Mouse (Mus musculus): ENCODE results near the gene Mip.
"Not testable (repeated sequence)": the region's sequence is repeated elsewhere in the genome, so short reads cannot be mapped to it uniquely, and the experiment has no call there.

Gene Mip

DNA sequence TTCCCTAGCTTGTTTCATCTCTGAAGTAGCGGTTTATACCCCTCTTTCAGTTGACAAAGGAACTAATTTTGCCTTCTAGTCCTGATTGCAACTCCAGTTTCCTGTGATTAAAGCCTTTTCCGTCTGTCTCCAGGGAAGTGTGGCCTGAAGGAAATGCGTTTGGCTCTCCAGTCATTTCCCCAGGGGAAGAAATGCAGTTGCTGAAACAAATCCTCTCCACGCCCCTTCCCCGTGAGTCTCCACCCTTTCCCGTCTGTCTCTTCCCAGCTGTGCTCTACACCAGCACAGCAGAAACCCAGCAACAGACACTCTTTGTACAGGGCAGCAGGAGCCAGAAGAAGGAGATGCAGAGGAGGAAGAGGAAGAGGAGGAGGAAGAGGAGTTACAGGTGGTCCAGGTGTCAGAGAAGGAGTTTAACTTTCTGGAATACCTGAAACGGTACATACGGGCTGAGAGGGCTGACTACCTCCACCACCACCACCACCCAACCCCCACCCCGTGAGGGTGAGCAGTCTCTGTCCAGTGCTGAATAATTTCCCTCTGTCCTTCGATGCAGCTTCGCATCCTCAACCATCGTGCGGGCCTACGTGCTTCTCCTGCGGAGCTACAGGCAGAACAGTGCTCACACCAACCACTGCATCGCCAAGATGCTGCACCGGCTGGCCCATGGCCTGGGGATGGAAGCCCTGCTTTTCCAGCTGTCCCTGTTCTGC is 21.5 kb downstream of the Mip start:
- no peak for DNase-seq (ENCODE audit: low spot score in 2 of 2)

DNA sequence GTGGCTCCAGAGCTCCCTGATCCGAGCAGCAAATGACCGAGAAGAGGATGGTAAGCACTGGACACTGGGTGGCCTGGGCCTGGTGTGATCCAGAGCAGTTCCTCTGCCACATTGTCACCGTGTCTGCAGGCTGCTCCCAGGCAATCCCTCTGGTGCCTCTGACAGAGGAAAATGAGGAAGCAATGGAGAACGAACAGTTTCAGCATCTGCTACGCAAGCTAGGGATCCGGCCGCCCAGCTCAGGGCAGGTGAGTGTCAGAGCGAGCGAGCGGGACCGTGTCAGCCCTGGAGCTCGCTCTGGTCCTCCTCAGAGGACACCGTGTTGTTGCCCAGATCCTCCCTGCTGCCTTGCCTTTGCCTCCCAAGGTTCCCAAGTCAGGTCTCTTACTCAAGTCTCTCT is 24.9 kb downstream of the Mip start:
- no peak for DNase-seq (ENCODE audit: low spot score in 2 of 2)

DNA sequence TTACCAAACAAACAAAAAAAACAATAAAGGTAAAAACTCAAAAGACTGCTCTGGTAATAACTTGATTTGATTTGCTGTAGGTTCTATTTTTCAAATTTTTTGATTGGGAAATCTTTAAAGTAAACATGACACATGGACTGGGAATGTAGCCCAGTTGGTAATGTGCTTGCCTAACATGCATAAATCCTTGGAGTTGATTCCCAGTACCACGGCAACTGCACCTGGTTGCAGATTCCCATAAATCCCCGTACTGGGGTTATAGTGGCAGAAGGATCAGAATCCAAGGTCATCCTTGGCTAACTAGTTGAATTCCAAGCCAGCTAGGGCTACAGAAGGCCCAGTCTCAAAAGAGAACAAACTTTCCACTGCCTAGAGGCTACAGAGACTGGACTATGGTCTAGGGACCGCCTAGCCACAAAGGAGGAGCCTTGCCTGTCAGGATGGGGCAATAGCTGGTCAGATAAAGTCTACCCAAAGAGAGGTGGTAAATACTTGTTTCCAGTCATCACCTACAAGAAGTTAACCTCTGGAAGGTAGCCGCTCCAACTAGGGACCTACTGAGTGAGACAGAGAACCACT is 28.1 kb downstream of the Mip start, which contains the start of gene Apon:
TSS of gene Apon (plus strand) at position 420 of the 579 bp plus-strand sequence.
- DNase-seq (ENCODE audit: low spot score in 2 of 2), result no peak

DNA sequence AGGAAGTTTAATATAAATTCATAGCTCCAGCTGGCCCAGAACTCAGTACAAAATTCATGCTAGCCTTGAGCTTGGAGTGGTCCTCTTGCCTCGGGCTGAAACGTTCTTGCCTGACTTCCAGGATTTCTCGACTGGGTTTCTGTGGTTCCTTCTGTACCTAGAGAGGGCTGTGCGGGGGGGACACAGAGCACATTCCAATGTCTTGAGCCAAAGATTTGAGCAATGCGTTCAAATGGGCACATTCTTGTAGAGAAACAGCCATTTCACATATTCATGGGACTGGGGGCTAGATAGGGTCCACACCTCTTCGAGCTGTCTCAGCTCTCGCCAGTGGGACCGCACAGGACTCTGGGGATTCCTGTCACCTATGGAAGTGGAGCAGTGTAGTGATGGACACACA is 30.3 kb downstream of the Mip start:
- DNase-seq (ENCODE audit: low spot score in 2 of 2), result no peak

DNA sequence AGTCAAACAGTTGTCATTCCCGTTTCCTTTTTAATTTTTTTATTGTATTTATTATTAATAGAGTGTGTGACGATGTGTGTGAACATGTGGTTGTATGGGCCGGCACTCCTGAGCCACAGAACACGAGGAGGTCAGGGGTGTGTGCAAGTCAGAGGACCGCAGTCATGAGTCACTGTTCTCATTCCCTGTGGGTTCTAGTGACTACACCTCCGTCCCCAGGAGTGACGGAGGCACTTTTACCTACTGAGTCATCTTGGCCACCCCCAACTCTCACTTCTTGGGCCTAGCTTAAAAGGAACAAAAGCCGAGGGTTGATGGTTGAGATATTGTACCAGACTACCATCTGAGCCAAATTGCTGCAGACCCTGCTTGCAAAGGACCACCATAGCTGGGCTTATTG is 30.7 kb downstream of the Mip start:
- DNase-seq (ENCODE audit: low spot score in 2 of 2), result no peak

DNA sequence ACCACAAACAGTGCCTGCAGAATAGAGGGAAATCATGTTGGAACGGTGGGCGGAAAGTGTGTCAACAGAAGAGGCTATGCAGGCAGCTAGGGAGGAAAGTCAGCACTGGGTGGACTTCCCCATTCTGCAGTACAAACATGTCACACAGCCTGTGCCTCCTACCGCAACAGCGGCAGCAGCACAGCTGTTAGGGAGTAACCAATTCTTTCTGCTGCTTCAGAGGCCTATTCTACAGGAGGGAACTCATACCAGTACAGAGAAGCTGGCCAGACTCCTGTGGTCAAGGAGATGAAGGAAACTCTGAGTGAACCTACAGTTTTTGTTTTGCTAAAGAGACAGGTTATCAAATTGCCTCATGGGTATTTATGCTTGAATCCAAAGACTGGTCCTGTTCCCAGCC is 33.3 kb downstream of the Mip start:
- no peak for DNase-seq (ENCODE audit: low spot score in 2 of 2)

DNA sequence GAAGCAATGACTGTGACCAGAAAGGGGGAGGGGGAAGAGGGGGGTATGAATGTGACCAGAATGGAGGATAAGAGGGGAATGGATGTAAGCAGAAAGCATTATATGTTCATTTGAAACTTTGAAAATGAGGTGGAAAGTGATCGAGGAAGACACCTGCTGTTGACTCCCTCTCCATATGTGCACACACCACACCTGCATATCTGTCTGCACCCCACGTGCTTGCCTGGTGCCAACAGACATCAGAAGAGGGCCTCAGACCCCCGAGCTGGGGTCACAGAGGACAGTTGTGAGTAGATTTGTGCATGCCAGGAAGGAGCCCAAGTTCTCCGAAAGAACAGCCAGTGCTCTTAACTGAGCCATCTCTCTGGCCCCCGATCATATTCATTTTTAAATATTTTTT is 34.3 kb downstream of the Mip start:
- no peak for DNase-seq (ENCODE audit: low spot score in 2 of 2)

DNA sequence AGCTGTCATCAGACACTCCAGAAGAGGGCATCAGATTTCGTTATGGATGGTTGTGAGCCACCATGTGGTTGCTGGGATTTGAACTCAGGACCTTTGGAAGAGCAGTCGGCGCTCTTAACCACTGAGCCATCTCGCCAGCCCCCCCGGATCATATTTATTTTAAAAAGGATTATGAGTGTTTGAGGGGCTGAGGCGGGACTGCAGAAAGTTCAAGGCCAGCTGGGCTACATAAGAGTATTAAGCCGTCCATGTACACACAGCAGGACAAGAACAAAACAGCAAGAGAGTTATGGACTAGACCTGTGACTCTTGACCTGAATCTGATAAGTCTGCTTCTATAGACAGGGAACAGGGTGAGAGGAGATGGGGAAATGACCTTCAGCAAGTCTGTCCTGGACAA is 34.7 kb downstream of the Mip start:
- not testable (repeated sequence) for DNase-seq (ENCODE audit: low spot score in 2 of 2)

DNA sequence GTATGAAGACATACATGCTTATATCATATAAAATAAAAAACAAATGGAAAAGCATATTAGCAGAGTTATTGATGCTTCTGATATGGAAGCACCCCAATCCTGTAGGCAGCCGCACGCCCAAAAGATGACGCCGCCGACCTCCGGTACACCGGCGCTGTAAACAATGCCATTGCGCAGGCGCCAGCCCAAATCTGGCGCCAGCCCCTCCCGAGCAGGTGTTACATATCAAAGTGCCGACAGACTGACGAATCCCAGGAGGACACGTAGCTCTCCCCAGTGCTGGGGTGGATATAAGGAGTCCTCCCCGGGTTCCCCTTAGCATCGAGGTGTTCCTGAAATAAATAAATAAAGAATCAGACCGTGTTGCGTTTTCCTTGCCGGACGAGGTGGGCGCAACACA is 36.7 kb downstream of the Mip start:
- DNase-seq (ENCODE audit: low spot score in 2 of 2), result no peak

DNA sequence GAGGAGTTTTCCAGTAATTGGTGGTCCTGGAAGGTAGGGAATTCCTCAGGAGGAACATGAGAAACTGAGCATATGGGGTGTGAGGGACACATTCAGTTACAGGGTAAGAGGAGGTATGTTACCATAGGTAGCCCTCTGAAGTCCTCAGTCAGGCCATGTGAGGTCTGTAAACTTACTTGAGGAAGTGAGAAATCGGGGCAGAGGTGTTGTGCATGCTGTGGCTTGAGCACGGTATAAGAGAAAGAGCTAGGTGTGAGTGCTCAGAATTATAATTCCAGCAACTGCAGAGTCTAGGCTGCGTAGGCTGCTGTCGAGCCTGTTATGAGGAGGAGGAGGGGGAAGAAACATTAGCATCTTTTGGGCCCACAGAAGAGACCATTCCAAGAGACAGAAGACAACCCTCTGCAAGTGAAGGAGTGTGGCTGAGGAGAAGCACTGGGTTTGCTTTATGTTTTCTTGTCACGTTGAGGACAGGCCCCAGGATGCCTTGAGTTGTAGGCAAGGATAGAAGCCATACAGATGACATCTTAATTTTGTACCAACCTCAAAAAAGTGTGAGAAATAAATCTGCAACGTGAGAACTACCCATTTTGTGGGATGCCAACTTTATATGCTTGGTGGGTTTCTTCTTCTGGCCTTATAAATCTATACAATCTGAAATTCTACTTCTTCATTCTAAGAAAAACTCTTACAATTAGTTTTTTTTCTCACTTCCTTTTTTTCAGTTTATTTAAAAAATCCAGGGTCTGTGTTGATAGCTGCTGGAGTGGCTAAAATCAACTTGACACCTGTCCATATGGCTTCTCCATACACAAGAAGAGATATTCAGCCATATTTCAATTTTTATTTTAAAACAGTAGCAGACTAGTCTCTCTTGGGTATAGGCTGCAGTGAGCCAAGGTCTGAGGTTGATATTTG is 38.0 kb downstream of the Mip start:
- DNase-seq (ENCODE audit: low spot score in 2 of 2), result no peak

DNA sequence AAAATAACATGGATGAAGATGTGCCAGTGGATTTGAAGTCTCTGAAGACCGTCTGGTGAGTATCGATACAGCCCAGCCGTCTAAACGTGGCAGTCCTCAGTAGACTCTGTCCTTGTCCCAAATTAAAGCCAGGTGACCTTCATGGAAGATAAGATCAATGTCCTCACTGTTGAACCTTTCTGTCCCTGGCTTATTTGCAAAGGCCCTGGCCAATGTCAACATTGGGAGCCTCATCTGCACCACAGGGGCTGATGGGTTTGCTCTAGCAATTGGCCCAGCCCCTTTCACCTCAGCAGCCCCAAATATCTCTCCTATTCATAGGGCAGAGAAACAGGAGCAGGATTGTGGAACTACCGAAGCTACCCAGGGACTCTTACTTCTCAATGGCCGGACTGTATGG is 42.7 kb downstream of the Mip start, which contains the start of gene Apof:
TSS of gene Apof (plus strand) at position 301 of the 400 bp plus-strand sequence.
- no peak for DNase-seq (ENCODE audit: low spot score in 2 of 2)

DNA sequence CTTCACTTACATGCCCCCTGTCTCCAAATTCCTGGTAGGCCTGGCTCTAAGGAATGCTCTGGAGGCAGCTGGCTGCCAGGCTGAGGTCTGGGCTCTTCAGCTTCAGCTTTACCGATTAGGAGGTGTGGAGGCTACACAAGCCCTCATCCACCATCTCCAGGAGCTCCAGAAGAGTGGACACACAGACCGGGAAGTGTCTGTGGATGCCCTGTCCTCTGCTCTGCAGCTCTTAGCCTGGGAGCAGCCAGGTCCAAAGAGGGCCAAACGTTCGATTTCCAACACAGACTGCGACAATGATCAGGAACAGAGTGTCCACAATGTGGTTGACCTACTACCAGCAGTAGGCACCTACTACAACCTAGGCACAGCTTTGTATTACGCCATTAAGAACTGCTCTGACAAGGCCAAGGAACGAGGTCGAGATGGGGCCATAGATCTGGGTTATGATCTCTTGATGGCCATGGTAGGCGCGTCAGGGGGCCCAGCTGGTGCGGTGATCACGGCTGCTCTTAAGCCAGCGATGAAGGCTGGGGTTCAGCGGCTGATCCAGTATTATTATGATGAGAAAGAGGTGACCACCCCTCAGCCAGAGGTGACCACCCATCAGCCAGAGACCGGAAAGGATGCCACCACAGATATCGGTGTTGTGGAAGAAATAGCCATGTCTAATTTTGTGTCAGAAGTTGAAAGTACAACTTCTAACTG is 43.7 kb downstream of the Mip start:
- no peak for DNase-seq (ENCODE audit: low spot score in 2 of 2)

DNA sequence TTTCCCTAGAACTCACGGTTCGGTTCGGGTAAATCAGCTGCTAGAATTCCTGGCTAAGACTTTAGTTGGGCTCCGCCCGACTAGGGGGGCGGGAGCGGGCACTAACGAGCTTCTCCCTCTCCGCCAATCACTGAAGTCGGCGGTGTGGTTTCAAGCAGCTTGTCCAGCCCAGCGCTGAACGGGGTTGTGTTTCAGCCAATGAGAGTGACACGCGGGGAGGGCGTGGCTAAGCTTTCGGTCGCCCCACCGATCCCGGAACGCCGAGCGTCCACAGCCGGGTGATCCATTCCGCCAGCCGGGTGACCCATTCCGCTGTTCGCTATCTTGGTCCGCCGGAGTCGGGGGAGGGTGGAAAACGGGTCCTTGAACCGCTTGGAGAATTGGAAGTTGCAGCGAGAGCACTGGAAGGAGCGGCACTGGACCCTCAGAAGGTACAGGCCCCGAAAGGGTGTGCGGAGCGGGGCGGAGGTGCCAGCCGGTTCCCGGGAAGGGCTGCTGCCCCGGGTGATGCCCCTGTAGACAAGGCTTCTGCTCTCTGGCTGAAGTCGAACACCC is 44.7 kb downstream of the Mip start, which contains the start of gene Stat2:
TSS of gene Stat2 (plus strand) at position 273 of the 555 bp plus-strand sequence.
- DNase-seq (ENCODE audit: low spot score in 2 of 2), result peak; percentile 94 to 95

DNA sequence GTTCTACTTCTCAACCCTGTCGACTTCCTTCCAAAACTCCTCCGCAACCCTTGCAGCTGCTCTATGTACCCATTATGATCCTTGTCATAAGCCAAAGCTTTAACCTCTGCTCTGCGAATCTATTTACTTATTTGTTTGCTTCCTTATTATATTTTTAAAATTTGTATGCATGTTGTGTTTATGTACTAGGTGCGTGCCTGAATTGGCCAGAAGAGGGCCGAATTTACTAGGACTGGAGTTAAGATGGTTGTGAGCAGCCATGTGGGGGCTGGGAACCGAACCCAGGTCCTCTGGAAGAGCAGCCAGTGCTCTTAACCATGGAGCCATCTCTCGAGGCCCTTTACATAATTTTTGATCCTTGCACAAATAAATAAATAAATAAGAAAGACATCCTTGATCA is 45.2 kb downstream of the Mip start:
- no peak for DNase-seq (ENCODE audit: low spot score in 2 of 2)

DNA sequence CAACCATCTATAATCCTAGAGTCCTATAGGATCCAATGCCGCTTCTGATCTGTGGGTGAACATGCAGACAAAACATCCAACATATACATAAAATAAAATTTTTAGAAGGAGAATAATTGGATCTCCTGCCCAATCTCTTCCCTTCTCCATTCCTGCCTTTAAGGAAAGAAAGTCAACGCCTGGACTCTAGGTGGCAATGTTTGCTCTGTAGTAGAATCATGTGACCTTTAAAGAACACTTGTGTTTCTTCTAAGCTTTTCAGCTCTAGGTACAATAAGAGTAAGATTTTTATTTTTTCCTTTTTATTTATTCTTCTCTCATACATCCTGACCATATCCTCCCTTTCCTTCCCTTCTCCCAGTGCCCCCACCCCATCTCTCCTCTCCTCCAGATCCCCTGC is 46.2 kb downstream of the Mip start:
- no peak for DNase-seq (ENCODE audit: low spot score in 2 of 2)

DNA sequence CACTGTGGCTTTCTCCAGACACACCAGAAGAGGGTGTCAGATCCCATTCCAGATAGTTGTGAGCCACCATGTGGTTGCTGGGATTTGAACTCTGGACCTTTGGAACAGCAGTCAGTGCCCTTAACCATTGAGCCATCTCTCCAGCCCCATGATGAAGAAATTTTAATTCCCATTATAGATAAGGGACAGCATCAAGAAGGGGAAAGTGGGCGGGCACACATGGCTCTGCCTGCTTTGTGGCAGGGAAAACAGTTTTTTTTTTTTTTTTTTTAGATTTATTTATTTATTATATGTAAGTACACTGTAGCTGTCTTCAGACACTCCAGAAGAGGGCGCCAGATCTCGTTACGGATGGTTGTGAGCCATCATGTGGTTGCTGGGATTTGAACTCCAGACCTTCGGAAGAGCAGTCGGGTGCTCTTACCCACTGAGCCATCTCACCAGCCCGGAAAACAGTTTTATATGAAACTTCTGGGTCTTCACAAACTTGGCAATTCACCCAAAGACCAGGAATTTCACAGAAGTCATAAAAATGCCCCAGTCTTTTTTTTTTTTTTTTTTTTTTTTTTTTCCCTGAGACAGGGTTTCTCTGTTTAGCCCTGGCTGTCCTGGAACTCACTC is 47.3 kb downstream of the Mip start:
- not testable (repeated sequence) for DNase-seq (ENCODE audit: low spot score in 2 of 2)

DNA sequence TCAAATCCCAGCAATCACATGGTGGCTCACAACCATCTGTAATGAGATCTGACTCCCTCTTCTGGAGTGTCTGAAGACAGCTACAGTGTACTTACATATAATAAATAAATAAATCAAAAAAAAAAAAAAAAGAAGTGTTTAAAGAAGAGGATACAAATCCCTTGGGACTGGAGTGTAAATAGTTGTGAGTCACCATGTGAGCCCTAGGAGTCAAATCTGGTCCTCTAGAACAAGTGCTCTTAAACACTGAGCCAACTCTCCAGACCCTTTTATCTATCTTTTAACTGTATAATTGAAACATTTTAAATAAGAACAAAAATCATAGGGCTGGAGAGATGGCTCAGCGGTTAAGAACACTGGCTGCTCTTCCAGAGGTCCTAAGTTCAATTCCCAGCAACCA is 49.7 kb downstream of the Mip start:
- not testable (repeated sequence) for DNase-seq (ENCODE audit: low spot score in 2 of 2)

DNA sequence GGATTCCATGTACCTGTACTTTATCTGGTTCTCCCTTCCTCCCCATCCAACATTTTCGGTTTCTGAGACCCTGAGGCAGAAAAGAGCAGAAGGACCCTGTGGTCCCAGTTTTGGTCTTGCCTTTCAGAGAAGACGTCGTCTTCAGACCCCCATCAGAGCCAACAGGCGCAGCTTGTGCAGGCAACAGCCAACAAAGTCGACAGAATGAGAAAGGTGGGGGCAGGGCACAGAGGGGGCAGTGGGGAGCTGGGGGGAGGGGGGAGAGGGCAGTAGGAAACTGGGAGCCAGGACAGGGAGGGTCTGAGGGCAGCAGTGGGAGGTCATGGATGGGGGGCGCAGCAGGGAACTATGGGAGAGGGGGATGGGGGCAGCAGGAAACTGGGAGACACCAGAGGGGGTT is 52.5 kb downstream of the Mip start:
- no peak for DNase-seq (ENCODE audit: low spot score in 2 of 2)

DNA sequence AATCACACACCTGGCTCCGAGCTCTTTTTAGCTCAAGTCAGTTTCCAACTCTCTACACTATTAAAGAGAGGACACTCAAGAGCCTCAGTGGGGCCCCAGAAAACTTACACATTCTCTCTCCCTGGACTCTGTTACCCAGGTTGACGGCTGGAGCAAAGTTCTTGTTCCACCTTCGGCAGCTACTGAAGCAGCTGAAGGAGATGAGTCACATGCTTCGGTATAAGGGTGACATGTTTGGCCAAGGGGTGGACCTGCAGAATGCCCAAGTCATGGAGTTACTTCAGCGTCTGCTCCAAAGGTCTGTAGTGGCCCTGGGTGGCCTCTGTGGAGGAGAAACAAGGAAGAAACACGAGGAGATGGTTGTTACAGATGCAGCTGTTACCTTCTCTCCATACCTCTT is 55.3 kb downstream of the Mip start:
- DNase-seq (ENCODE audit: low spot score in 2 of 2), result no peak

Data from frontal cortex, postnatal 14 days (tissue).